13 mouse cellular contexts compared by ENCODE assay signal in the genomic region with DNA sequence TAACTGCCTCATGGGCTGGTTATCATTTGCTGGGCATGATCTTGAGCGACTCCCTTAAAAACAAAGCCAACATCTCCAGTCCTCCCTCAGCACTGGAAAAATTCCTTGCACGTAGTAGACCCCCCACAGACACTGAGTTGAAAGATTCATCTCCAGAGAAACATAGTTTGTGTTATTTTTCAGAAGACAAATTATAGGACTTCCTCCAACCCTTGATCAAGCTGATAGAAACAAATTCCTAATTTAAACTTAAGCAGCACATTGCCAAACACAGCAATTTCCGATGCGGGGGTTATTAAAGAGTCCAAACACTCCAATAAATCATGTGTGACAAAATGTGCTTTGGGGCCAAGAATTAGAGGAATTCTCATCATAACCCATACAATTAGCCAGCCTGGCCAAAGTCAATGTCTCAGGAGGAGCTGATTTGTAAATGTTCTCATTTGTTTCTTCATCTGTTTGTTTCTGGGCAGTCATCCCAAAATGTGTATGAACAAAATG.
DNase-seq lines count a peak whose midpoint lies in the region; ATAC-seq and TF ChIP-seq lines count a peak whose summit lies in the region.
"Had no signal": no experiment of that assay in that cellular context is flagged by ENCODE, and none has a peak within 500 bp of the region (broad histone marks: within the 10 kb centered on the region; RNA-seq: fewer than 3 reads in every experiment).

No protein-coding gene starts in this region.

- H3K4me3 ChIP-seq in hindbrain, postnatal 0 days (ENCODE audit: low read length): no peak overlapping the region
- H3K4me3 ChIP-seq in hindbrain, embryonic 13.5 days: no peak overlapping the region

- H3K4me1 ChIP-seq in hindbrain, postnatal 0 days (ENCODE audit: insufficient read depth, low read length): no peaks in the 10 kb centered on the region
- H3K4me1 ChIP-seq in hindbrain, embryonic 13.5 days (replicated peaks): no peaks in the 10 kb centered on the region

- ATAC-seq in hindbrain, postnatal 0 days: no peak
- ATAC-seq in hindbrain, embryonic 13.5 days (ENCODE audit: low FRiP score): no peak
- ATAC-seq in megakaryocyte-erythroid progenitor cell, adult 5-6 weeks (replicated peaks; ENCODE audit: low FRiP score, low TSS enrichment, poor library complexity, severe bottlenecking): no peak

- H3K36me3 ChIP-seq in hindbrain, postnatal 0 days (ENCODE audit: insufficient read depth, low read length): no peaks in the 10 kb centered on the region
- no peaks in the 10 kb centered on the region for H3K36me3 ChIP-seq in hindbrain, embryonic 13.5 days

- H3K27ac ChIP-seq in hindbrain, postnatal 0 days: no peak overlapping the region
- no peak overlapping the region for H3K27ac ChIP-seq in hindbrain, embryonic 13.5 days

- H3K4me2 ChIP-seq in hindbrain, postnatal 0 days (ENCODE audit: low read depth, low read length): no peak overlapping the region
- H3K4me2 ChIP-seq in hindbrain, embryonic 13.5 days: no peak overlapping the region

- H3K9me3 ChIP-seq in hindbrain, postnatal 0 days (ENCODE audit: low read length): no peaks in the 10 kb centered on the region
- no peaks in the 10 kb centered on the region for H3K9me3 ChIP-seq in hindbrain, embryonic 13.5 days

- no peak overlapping the region for H3K9ac ChIP-seq in hindbrain, postnatal 0 days (replicated peaks; ENCODE audit: low read length)
- no peak overlapping the region for H3K9ac ChIP-seq in hindbrain, embryonic 13.5 days

- no peaks in the 10 kb centered on the region for H3K27me3 ChIP-seq in hindbrain, postnatal 0 days (ENCODE audit: insufficient read depth, low read length)
- H3K27me3 ChIP-seq in hindbrain, embryonic 13.5 days: no peaks in the 10 kb centered on the region

- no peak for TF ChIP-seq CTCF in hindbrain, postnatal 0 days (IDR thresholded peaks at IDR 0.05; ENCODE audit: low read depth)

- DNase-seq in hindbrain, postnatal 0 days (ENCODE audit: low spot score): peak; percentile 43
- DNase-seq in NIH3T3 (ENCODE audit: low read depth): peak; percentile 94
- DNase-seq in fibroblast of lung, adult 2 months (ENCODE audit: low read depth): peak; percentile 72
- DNase-seq in lung, postnatal 10 days: peak; percentile 65
- no peak for DNase-seq in left cerebral cortex, postnatal 4 days
- DNase-seq: cerebellum, adult 2 months; embryo, embryonic 11 days; gastrocnemius, postnatal 25 days; heart, postnatal 14 days; midbrain, embryonic 14.5 days; right cerebral cortex, postnatal 14 days had no signal

- 53% methylated on average over 4 of the region's 4 CpGs for WGBS in hindbrain, postnatal 0 days
- 80% methylated on average over 4 of the region's 4 CpGs for WGBS in hindbrain, embryonic 13.5 days

- intact Hi-C loops in left cerebral cortex, postnatal 4 days (cut with DNase I): no loop called here
